Mouse (Mus musculus) MEL (cell line): Measurements from ENCODE around the gene Cd164l2. TPM values are rescaled to one million over a fixed set of nuclear protein-coding genes. Genes with fewer than 3 reads are reported as not detected.

Experiments
- DNase-seq: peaks from one replicate; pipeline ENCODE4 v3.0.0; 2011; ENCODE audit warnings: low read depth, low spot score
- H3K27ac ChIP-seq: 2 replicates; pipeline ENCODE4 v1.5.1; 2012; ENCODE audit warnings: low read depth, mild to moderate bottlenecking, control low read depth, low read length, moderate library complexity; ENCODE audit not compliant: control insufficient read depth
- H3K27me3 ChIP-seq, 2 experiments: fragments of 150-350 bp in 1 of 2; sonication (generic) in 1 of 2; 2 replicates each; pipeline ENCODE4 v1.6.1; 2012; ENCODE audit warnings: low read length in 2 of 2, mild to moderate bottlenecking in 2 of 2, improper control_type of control experiment in 1 of 2, moderate library complexity in 1 of 2; ENCODE audit not compliant: insufficient read depth in 2 of 2, control insufficient read depth in 1 of 2
- H3K36me3 ChIP-seq, 2 experiments: 2 replicates each; pipeline ENCODE4 v1.6.1; 2012 to 2014; ENCODE audit warnings: low read length in 2 of 2, improper control_type of control experiment in 1 of 2, inconsistent platforms in 1 of 2, mild to moderate bottlenecking in 1 of 2; ENCODE audit not compliant: insufficient read depth in 2 of 2, control insufficient read depth in 1 of 2
- H3K4me1 ChIP-seq, 2 experiments: fragments of 150-350 bp in 1 of 2; sonication (generic) in 1 of 2; 2 replicates each; pipeline ENCODE4 v1.6.1; 2012; ENCODE audit warnings: low read length in 2 of 2, improper control_type of control experiment in 1 of 2, mild to moderate bottlenecking in 1 of 2; ENCODE audit not compliant: insufficient read depth in 2 of 2, control insufficient read depth in 1 of 2
- H3K4me3 ChIP-seq, 2 experiments: fragments of 150-350 bp in 1 of 2; sonication (generic) in 1 of 2; 2 replicates each; pipeline ENCODE4 v1.5.1; 2012; ENCODE audit warnings: low read depth in 2 of 2, low read length in 2 of 2, mild to moderate bottlenecking in 2 of 2, moderate library complexity in 2 of 2, control low read depth in 1 of 2, improper control_type of control experiment in 1 of 2; ENCODE audit not compliant: control insufficient read depth in 1 of 2, insufficient read depth in 1 of 2
- H3K79me2 ChIP-seq: 2 replicates; pipeline ENCODE4 v1.6.1; 2012; ENCODE audit warnings: mild to moderate bottlenecking, low read length, moderate library complexity; ENCODE audit not compliant: control insufficient read depth, poor library complexity, insufficient read depth
- H3K9ac ChIP-seq: 2 replicates; pipeline ENCODE4 v1.6.1; 2012; ENCODE audit warnings: low read depth, mild to moderate bottlenecking, control low read depth, low read length, moderate library complexity; ENCODE audit not compliant: control insufficient read depth, poor library complexity, severe bottlenecking
- H3K9me3 ChIP-seq: fragments of 150-350 bp; sonication (generic); replicated peaks from 2 replicates; pipeline ENCODE4 v1.6.1; 2012; ENCODE audit warnings: mild to moderate bottlenecking, low read length, improper control_type of control experiment, moderate library complexity; ENCODE audit not compliant: insufficient read depth
- BHLHE40 ChIP-seq: IDR thresholded peaks from 2 replicates; pipeline ENCODE4 v1.6.1; 2012; ENCODE audit warnings: low read depth, mild to moderate bottlenecking, inconsistent platforms, low read length, improper control_type of control experiment, borderline replicate concordance
- CHD1 ChIP-seq: IDR thresholded peaks from 2 replicates; pipeline ENCODE4 v1.6.1; 2012; ENCODE audit warnings: low read depth, mild to moderate bottlenecking, inconsistent platforms, low read length, improper control_type of control experiment
- CHD2 ChIP-seq: IDR thresholded peaks from 2 replicates; pipeline ENCODE4 v1.6.1; 2011; ENCODE audit warnings: low read length, improper control_type of control experiment
- CTCF ChIP-seq, 3 experiments: IDR thresholded peaks in 2 of 3; conservative IDR thresholded peaks in 1 of 3; 2 replicates each; pipeline ENCODE4 v1.5.1; 2011 to 2012; ENCODE audit warnings: low read length in 3 of 3, low read depth in 2 of 3, mild to moderate bottlenecking in 2 of 3, improper control_type of control experiment in 1 of 3, inconsistent platforms in 1 of 3, mixed read lengths in 1 of 3, moderate library complexity in 1 of 3; ENCODE audit not compliant: control insufficient read depth in 1 of 3, insufficient read depth in 1 of 3, poor library complexity in 1 of 3, severe bottlenecking in 1 of 3
- EP300 ChIP-seq, 2 experiments: IDR thresholded peaks; 2 replicates each; pipeline ENCODE4 v1.6.1; 2011; ENCODE audit warnings: improper control_type of control experiment in 2 of 2, low read length in 2 of 2, low read depth in 1 of 2, mild to moderate bottlenecking in 1 of 2
- GABPA ChIP-seq: IDR thresholded peaks from 2 replicates; pipeline ENCODE4 v1.6.1; 2012; ENCODE audit warnings: low read depth, mild to moderate bottlenecking, inconsistent platforms, low read length, improper control_type of control experiment, moderate library complexity
- MAX ChIP-seq: IDR thresholded peaks from 2 replicates; pipeline ENCODE4 v1.6.1; 2011; ENCODE audit warnings: low read length, improper control_type of control experiment
- MEF2A ChIP-seq: IDR thresholded peaks from 2 replicates; pipeline ENCODE4 v1.6.1; 2014; ENCODE audit warnings: low read depth, mild to moderate bottlenecking, inconsistent platforms, low read length, improper control_type of control experiment; ENCODE audit not compliant: poor library complexity, insufficient replicate concordance, severe bottlenecking; ENCODE audit errors: extremely low read depth
- MXI1 ChIP-seq: IDR thresholded peaks from 2 replicates; pipeline ENCODE4 v1.6.1; 2011; ENCODE audit warnings: mild to moderate bottlenecking, low read depth, low read length, improper control_type of control experiment
- NRF1 ChIP-seq: IDR thresholded peaks from 2 replicates; pipeline ENCODE4 v1.6.1; 2014; ENCODE audit warnings: low read depth, mild to moderate bottlenecking, inconsistent platforms, low read length, improper control_type of control experiment, moderate library complexity; ENCODE audit not compliant: poor library complexity, insufficient read depth, severe bottlenecking
- POLR2AphosphoS2 ChIP-seq: IDR thresholded peaks from 2 replicates; pipeline ENCODE4 v1.6.1; 2011; ENCODE audit warnings: low read length, improper control_type of control experiment
- POLR2AphosphoS5 ChIP-seq: IDR thresholded peaks from 2 replicates; pipeline ENCODE4 v1.6.1; 2012; ENCODE audit warnings: low read depth, borderline replicate concordance, mild to moderate bottlenecking, inconsistent platforms, low read length, moderate library complexity, mixed read lengths
- RAD21 ChIP-seq: IDR thresholded peaks from 2 replicates; pipeline ENCODE4 v1.6.1; 2011; ENCODE audit warnings: mild to moderate bottlenecking, low read depth, low read length, improper control_type of control experiment
- RCOR1 ChIP-seq: IDR thresholded peaks from 2 replicates; pipeline ENCODE4 v1.6.1; 2012; ENCODE audit warnings: low read depth, mild to moderate bottlenecking, inconsistent platforms, low read length, improper control_type of control experiment
- SIN3A ChIP-seq: IDR thresholded peaks from 2 replicates; pipeline ENCODE4 v1.6.1; 2012; ENCODE audit warnings: low read length, improper control_type of control experiment, inconsistent platforms
- SMC3 ChIP-seq: IDR thresholded peaks from 2 replicates; pipeline ENCODE4 v1.6.1; 2011; ENCODE audit warnings: low read depth, low read length, improper control_type of control experiment
- TAL1 ChIP-seq: IDR thresholded peaks from 2 replicates; pipeline ENCODE4 v1.6.1; 2012; ENCODE audit warnings: mild to moderate bottlenecking, inconsistent platforms, low read length, moderate library complexity, mixed read lengths
- TBP ChIP-seq: IDR thresholded peaks from 2 replicates; pipeline ENCODE4 v1.8.0; 2011; ENCODE audit warnings: low read depth, low read length, improper control_type of control experiment
- TCF12 ChIP-seq: IDR thresholded peaks from 2 replicates; pipeline ENCODE4 v1.6.1; 2014; ENCODE audit warnings: low read depth, mild to moderate bottlenecking, inconsistent platforms, low read length, improper control_type of control experiment, moderate library complexity
- ZC3H11A ChIP-seq: IDR thresholded peaks from 2 replicates; pipeline ENCODE4 v1.6.1; 2012; ENCODE audit warnings: low read depth, mild to moderate bottlenecking, inconsistent platforms, low read length, improper control_type of control experiment
- ZMIZ1 ChIP-seq: IDR thresholded peaks from 2 replicates; pipeline ENCODE4 v1.6.1; 2012; ENCODE audit warnings: low read depth, mild to moderate bottlenecking, inconsistent platforms, low read length, improper control_type of control experiment, moderate library complexity
- ZNF384 ChIP-seq: IDR thresholded peaks from 2 replicates; pipeline ENCODE4 v1.6.1; 2012; ENCODE audit warnings: low read depth, mild to moderate bottlenecking, inconsistent platforms, low read length, improper control_type of control experiment
- polyA plus RNA-seq, 2 experiments: library from polyadenylated mRNA; stranded (reverse) in 1 of 2; unstranded in 1 of 2; fragments of >175 nt in 1 of 2; fragments of >200 nt in 1 of 2; gene quantifications; 2 replicates each; pipeline versions ENCODE4 v1.2.1 to v1.2.4; 2012; ENCODE audit warnings: low replicate concordance in 2 of 2, low read depth in 1 of 2; ENCODE audit not compliant: insufficient read length in 2 of 2, insufficient read depth in 1 of 2, missing spikeins in 1 of 2
- total RNA-seq: library from RNA; depleted of rRNA; stranded (reverse); fragments of 300-350 nt; gene quantifications from 2 replicates; pipeline ENCODE4 v1.2.3, GENCODE M21; 2012

Gene Cd164l2
- total and polyA plus RNA-seq, 3 experiments, result not detected

GRCm38 (mm10) chr4:133175998-133176760, 35.8 kb upstream of the Cd164l2 start:
- Histone ChIP-seq H3K4me3 (no peak overlapping the region), H3K9me3 (no peaks in the 10 kb centered on the region), H3K79me2 (peaks cover 12% of the 10 kb centered on the region)
- no peak for TF ChIP-seq MEF2A
- no peak for TF ChIP-seq NRF1
- TF ChIP-seq CTCF (IDR thresholded peaks at IDR 0.05 in 2 of 3, conservative IDR thresholded peaks at IDR 0.05 in 1 of 3; ENCODE audit: control insufficient read depth in 1 of 3, insufficient read depth in 1 of 3, low read depth in 2 of 3, low read length in 3 of 3, poor library complexity in 1 of 3, severe bottlenecking in 1 of 3), result no peak
- no peak for TF ChIP-seq TCF12
- TF ChIP-seq POLR2AphosphoS2, result no peak
- no peak for TF ChIP-seq MXI1
- TF ChIP-seq SMC3, result no peak
- TF ChIP-seq POLR2AphosphoS5, result no peak
- no peak for TF ChIP-seq TAL1
- no peak for TF ChIP-seq CHD1
- TF ChIP-seq RAD21, result no peak
- TF ChIP-seq, all 39 proteins: peak for 0
- H3K4me1 ChIP-seq, result peaks cover 0 to 4% of the 10 kb centered on the region in 2 experiments; a peak in 2 of 4 replicates
- no peak for DNase-seq
- H3K27me3 ChIP-seq, result no peaks in the 10 kb centered on the region
- H3K9ac ChIP-seq, result no peak overlapping the region
- no peak overlapping the region for H3K27ac ChIP-seq
- peaks cover 2 to 6% of the 10 kb centered on the region in 2 experiments; a peak in 1 of 4 replicates for H3K36me3 ChIP-seq

GRCm38 (mm10) chr4:133176761-133177403, 35.0 kb upstream of the Cd164l2 start:
- no peak overlapping the region for H3K9ac ChIP-seq
- peaks cover 7% of the 10 kb centered on the region for H3K79me2 ChIP-seq
- TF ChIP-seq RCOR1 (no peak), ZC3H11A (no peak), GABPA (no peak), MAX (no peak), ZMIZ1 (no peak), EP300 (IDR thresholded peaks at IDR 0.05; ENCODE audit: low read depth in 1 of 2, low read length in 2 of 2) (no peak), CHD2 (no peak), SIN3A (no peak), BHLHE40 (no peak), RAD21 (no peak), TBP (no peak), MXI1 (no peak), ZNF384 (no peak)
- peaks cover 0 to 4% of the 10 kb centered on the region in 2 experiments; a peak in 1 of 4 replicates for H3K4me1 ChIP-seq
- peaks cover 2 to 6% of the 10 kb centered on the region in 2 experiments; a peak in 1 of 4 replicates for H3K36me3 ChIP-seq
- H3K9me3 ChIP-seq, result no peaks in the 10 kb centered on the region
- no peak overlapping the region for H3K27ac ChIP-seq
- DNase-seq, result no peak
- no peak overlapping the region for H3K4me3 ChIP-seq
- no peaks in the 10 kb centered on the region for H3K27me3 ChIP-seq
